Mouse (Mus musculus): ENCODE measurements around the gene 1700003F12Rik. TPM values are rescaled to one million over a fixed set of nuclear protein-coding genes. Genes with fewer than 3 reads are reported as not detected.

1700003F12Rik gene
- 0.26 and 0.47 TPM in 2 replicates for polyA plus RNA-seq (2012; rRNA removed)

DNA sequence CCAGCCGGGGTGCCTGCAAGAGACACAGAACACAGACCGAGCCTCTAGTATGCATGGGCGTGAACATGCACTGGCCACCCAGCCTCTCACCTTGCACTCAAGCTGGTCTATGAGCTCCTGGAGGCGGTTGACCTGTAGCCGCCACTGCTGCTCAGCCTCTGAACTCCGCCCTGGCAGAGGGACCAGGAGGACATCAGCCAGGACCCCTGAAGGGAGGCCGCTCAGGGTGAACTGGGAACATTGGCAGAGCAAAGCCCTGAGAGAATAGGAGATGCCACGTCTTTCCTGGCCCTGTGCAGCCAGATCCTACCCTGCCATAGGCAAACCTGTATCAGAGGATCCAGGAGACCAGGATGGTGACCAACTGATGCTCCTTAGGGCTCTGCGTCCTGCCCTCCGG is at the start of gene 1700003F12Rik:
Gene 1700003F12Rik, plus strand, starts transcription at position 375 of the 400 bp plus-strand sequence.

DNA sequence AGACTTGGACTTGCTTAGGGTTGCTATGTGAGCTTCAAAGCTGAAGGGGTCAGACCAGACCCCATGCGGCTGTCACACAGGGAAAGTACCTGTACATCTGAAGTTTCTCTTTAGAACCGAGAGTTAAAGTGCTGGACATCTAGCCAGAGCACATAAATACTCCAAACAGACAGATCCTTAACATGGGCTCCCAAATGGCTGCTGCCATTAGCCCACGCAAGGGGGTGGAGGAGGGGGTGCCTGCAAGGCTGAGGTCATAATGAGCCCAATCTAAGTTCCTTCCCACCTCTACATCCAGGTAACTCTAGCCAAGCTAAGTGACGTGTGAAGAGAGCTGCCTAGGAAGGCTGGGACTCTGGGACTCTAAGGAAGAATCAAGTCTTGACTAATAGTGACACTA is 4.6 kb downstream of the 1700003F12Rik start, which contains the start of gene Actl10:
Gene Actl10, plus strand, starts transcription at position 301 of the 400 bp plus-strand sequence.

DNA sequence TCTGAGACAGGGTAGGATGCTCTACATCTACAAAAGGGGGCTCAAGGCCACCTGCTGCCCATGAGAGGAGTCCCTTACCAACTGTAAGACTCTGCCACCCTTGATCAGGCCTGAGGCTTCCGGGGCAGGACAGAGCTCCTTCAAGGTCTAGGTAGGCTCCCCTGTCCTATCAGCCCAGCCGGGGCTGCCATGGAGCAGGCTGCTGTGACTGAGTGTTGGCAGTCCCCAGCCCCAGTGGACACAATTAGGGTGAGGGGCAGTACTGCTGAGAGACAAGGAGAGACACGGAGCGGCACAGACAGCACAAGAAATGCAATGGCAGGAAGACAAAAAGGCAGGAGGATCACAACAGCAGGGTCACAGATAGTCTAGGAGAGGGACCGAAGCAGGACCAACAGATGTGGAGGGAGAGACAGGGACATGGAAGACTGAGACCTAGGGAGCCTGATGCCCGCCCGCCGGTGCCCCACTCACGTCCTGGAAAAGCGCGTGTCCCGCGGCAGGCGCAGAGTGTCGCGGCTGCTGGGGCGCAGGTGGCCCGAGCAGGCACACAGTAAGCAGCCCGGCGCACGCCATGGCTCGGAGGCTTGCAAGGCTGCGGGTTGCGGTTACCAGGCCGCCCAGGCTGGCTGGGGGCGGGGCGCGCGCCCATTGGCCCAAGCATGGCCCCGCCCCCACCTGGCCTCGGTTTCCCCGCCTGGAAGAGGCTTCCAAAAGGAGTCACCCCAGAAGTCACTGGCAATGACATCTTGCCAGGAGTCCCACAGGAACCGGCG is 11.6 kb downstream of the 1700003F12Rik start, which contains the start of gene Necab3:
Gene Necab3, minus strand, starts transcription at position 627 of the 776 bp plus-strand sequence.

DNA sequence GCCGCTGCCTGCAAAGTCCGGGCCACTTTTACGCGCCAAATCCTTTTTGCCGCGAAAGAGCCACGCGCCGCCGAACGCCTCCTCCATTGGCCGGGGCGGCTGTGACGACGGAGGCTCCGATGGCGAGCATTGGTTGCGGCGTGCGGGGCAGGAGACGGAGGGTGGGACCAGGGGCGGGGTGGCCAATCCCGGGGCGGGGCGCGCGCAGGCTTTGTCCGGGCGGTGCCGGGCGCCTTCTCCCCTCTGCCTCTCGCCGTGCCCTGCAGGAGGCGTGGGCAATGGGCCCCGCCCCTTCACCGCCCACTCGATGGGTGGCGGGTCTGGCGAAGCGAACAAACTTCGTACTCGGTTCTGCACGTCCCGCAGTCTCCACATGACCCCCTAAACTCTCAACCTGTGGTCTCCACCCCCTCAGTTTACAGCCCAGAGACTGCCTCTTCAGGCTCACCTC is 23.0 kb downstream of the 1700003F12Rik start, which contains the start of gene E2f1:
Gene E2f1, minus strand, starts transcription at position 57 of the 451 bp plus-strand sequence.

Other genes with a start within 250 kb of the 1700003F12Rik start
- gene Bpifb9b, start 239.9 kb upstream of the 1700003F12Rik start, polyA plus RNA-seq (2012; rRNA removed), result not detected in 2 replicates
- gene Cdk5rap1, start 174.1 kb upstream of the 1700003F12Rik start, polyA plus RNA-seq (2012; rRNA removed), result 9.0 and 12.3 TPM in 2 replicates
- gene Snta1, start 139.0 kb upstream of the 1700003F12Rik start, polyA plus RNA-seq (2012; rRNA removed), result 33.9 and 42.2 TPM in 2 replicates
- 18.4 and 20.1 TPM in 2 replicates for gene Cbfa2t2, start 110.6 kb upstream of the 1700003F12Rik start, polyA plus RNA-seq (2012; rRNA removed)
- 0.10 TPM in 1 of 2 replicates, not detected in the other for gene Actl10, start 4.7 kb downstream of the 1700003F12Rik start, polyA plus RNA-seq (2012; rRNA removed)
- gene Necab3, start 11.8 kb downstream of the 1700003F12Rik start, polyA plus RNA-seq (2012; rRNA removed), result 3.2 and 4.2 TPM in 2 replicates
- gene E2f1, start 22.8 kb downstream of the 1700003F12Rik start, polyA plus RNA-seq (2012; rRNA removed), result 27.7 and 43.1 TPM in 2 replicates
- 27.0 and 34.1 TPM in 2 replicates for gene Pxmp4, start 56.6 kb downstream of the 1700003F12Rik start, polyA plus RNA-seq (2012; rRNA removed)
- gene Zfp341, start 66.2 kb downstream of the 1700003F12Rik start, polyA plus RNA-seq (2012; rRNA removed), result 9.1 and 10.9 TPM in 2 replicates
- 1.0 and 2.4 TPM in 2 replicates for gene 4930519P11Rik, start 66.4 kb downstream of the 1700003F12Rik start, polyA plus RNA-seq (2012; rRNA removed)
- gene Chmp4b, start 104.6 kb downstream of the 1700003F12Rik start, polyA plus RNA-seq (2012; rRNA removed), result 96.2 and 109 TPM in 2 replicates
- gene Gm14214, start 222.9 kb downstream of the 1700003F12Rik start, polyA plus RNA-seq (2012; rRNA removed), result not detected in 2 replicates
- gene Raly, start 244.0 kb downstream of the 1700003F12Rik start, polyA plus RNA-seq (2012; rRNA removed), result 361 and 481 TPM in 2 replicates
- 0.39 and 0.57 TPM in 2 replicates for gene a, start 244.3 kb downstream of the 1700003F12Rik start, polyA plus RNA-seq (2012; rRNA removed)